Mouse (Mus musculus) G1E (cell line): ENCODE data around the gene Naa10.

Experiments
- CTCF ChIP-seq: IDR thresholded peaks from 2 replicates; pipeline ENCODE4 v1.5.1; 2012; ENCODE audit warnings: low read depth, low read length, inconsistent platforms, mixed read lengths
- GATA1 ChIP-seq: IDR thresholded peaks from 2 replicates; pipeline ENCODE4 v1.6.1; 2012; ENCODE audit warnings: borderline replicate concordance, low read length, inconsistent platforms, mixed read lengths
- POLR2AphosphoS5 ChIP-seq: IDR thresholded peaks from 2 replicates; pipeline ENCODE4 v1.6.1; 2012; ENCODE audit warnings: low read depth, low read length, inconsistent platforms; ENCODE audit not compliant: insufficient replicate concordance
- TAL1 ChIP-seq: conservative IDR thresholded peaks from 2 replicates; pipeline ENCODE4 v1.6.1; 2012; ENCODE audit warnings: low read depth, low read length, inconsistent platforms, mixed read lengths

DNA sequence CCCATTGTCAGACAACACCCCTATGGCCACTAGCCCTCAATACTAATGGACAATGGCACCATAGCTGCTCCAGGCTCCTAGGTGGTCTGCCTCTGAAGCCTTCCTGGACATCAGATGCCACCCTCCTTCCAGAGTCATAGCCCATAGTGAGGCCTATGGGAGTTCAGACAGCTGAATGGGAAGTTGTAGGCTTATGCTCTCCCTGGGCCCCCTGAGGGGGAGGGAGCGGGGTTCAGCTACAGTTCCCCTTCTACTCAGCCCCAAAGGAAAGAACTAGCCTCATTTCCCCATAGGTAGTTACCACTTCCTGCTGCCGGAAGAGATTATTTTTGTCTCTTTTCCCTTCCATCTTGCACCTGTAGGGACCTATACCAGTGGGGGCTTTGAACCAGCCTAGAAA is 10.2 kb downstream of the Naa10 start:
- TF ChIP-seq CTCF (no peak), TAL1 (no peak), GATA1 (no peak), POLR2AphosphoS5 (no peak)
